Mouse (Mus musculus): ENCODE data around the gene Mknk2. TPM values are rescaled to one million over a fixed set of nuclear protein-coding genes. Genes with fewer than 3 reads are reported as not detected.

Gene Mknk2
- polyA plus RNA-seq, 2 experiments = 93.0 to 108 TPM

- no peak for TF ChIP-seq POLR2A (IDR thresholded peaks at IDR 0.05; ENCODE audit: borderline replicate concordance, extremely low read depth, insufficient read depth, insufficient read length)
- Histone ChIP-seq H3K27me3 (ENCODE audit: control insufficient read depth, insufficient read depth, low read length) (no peaks in the 10 kb centered on the region), H3K4me3 (replicated peaks; ENCODE audit: low read length) (peak overlapping the region; percentile 85), H3K4me1 (ENCODE audit: control insufficient read depth, insufficient read depth, low read length) (peaks cover 13% of the 10 kb centered on the region), H3K36me3 (ENCODE audit: control insufficient read depth, insufficient read depth, low read length) (no peaks in the 10 kb centered on the region), H3K9me3 (ENCODE audit: control insufficient read depth, low read length) (no peaks in the 10 kb centered on the region), H3K4me2 (replicated peaks; ENCODE audit: low read depth, low read length, severe bottlenecking) (peak overlapping the region; percentile 94), H3K27ac (replicated peaks; ENCODE audit: low read depth, low read length) (peak overlapping the region; percentile 71), H3K9ac (ENCODE audit: low read depth, low read length, severe bottlenecking) (peak overlapping the region; percentile 85)
- DNase-seq (ENCODE audit: low spot score) (peak; percentile 35), ATAC-seq (ENCODE audit: low FRiP score, low read depth) (no peak)
- WGBS = 10% methylated on average over 15 of the region's 15 CpGs
These were observed 54.3 kb downstream of the Mknk2 start for GRCm38 (mm10) chr10:80623457-80624191.

GRCm38 (mm10) chr10:80622661-80623456, 55.1 kb downstream of the Mknk2 start, which contains the start of gene Csnk1g2:
Csnk1g2 (plus strand) TSS chr10:80622838.
- peak within 1 kb of the TSS; percentile 94 for H3K4me2 ChIP-seq (replicated peaks; ENCODE audit: low read depth, low read length, severe bottlenecking)
- peak within 1 kb of the TSS; percentile 85 for H3K9ac ChIP-seq (ENCODE audit: low read depth, low read length, severe bottlenecking)
- H3K27me3 ChIP-seq (ENCODE audit: control insufficient read depth, insufficient read depth, low read length) = no peaks in the 10 kb centered on the region
- peak; percentile 11 for DNase-seq (ENCODE audit: low spot score)
- ATAC-seq (ENCODE audit: low FRiP score, low read depth) = peak; percentile 1; the same call in 1 of the 2 replicates
- H3K9me3 ChIP-seq (ENCODE audit: control insufficient read depth, low read length) = no peaks in the 10 kb centered on the region
- TF ChIP-seq POLR2A (IDR thresholded peaks at IDR 0.05; ENCODE audit: borderline replicate concordance, extremely low read depth, insufficient read depth, insufficient read length) = no peak
- H3K27ac ChIP-seq (replicated peaks; ENCODE audit: low read depth, low read length) = peak within 1 kb of the TSS; percentile 86
- H3K4me1 ChIP-seq (ENCODE audit: control insufficient read depth, insufficient read depth, low read length) = peaks cover 13% of the 10 kb centered on the region
- peak within 1 kb of the TSS; percentile 85 for H3K4me3 ChIP-seq (replicated peaks; ENCODE audit: low read length)
- WGBS = 2% methylated on average over 63 of the region's 85 CpGs
- H3K36me3 ChIP-seq (ENCODE audit: control insufficient read depth, insufficient read depth, low read length) = no peaks in the 10 kb centered on the region

GRCm38 (mm10) chr10:80621940-80622660, 55.8 kb downstream of the Mknk2 start:
- no peaks in the 10 kb centered on the region for H3K9me3 ChIP-seq (ENCODE audit: control insufficient read depth, low read length)
- H3K27ac ChIP-seq (replicated peaks; ENCODE audit: low read depth, low read length) = peak overlapping the region; percentile 86
- no peak for TF ChIP-seq POLR2A (IDR thresholded peaks at IDR 0.05; ENCODE audit: borderline replicate concordance, extremely low read depth, insufficient read depth, insufficient read length)
- H3K4me3 ChIP-seq (replicated peaks; ENCODE audit: low read length) = peak overlapping the region; percentile 85
- ATAC-seq (ENCODE audit: low FRiP score, low read depth) (peak; percentile 96), DNase-seq (ENCODE audit: low spot score) (peak; percentile 100)
- peak overlapping the region; percentile 94 for H3K4me2 ChIP-seq (replicated peaks; ENCODE audit: low read depth, low read length, severe bottlenecking)
- WGBS = under 1% methylated on average over 64 of the region's 64 CpGs
- peaks cover 13% of the 10 kb centered on the region for H3K4me1 ChIP-seq (ENCODE audit: control insufficient read depth, insufficient read depth, low read length)
- peak overlapping the region; percentile 85 for H3K9ac ChIP-seq (ENCODE audit: low read depth, low read length, severe bottlenecking)
- no peaks in the 10 kb centered on the region for H3K36me3 ChIP-seq (ENCODE audit: control insufficient read depth, insufficient read depth, low read length)
- H3K27me3 ChIP-seq (ENCODE audit: control insufficient read depth, insufficient read depth, low read length) = no peaks in the 10 kb centered on the region

- WGBS = 2% methylated on average over 9 of the region's 9 CpGs
- H3K27ac ChIP-seq (replicated peaks; ENCODE audit: low read depth, low read length) = peak overlapping the region; percentile 86; the same call in 1 of the 2 replicates
- no peak for ATAC-seq (ENCODE audit: low FRiP score, low read depth)
- TF ChIP-seq POLR2A (IDR thresholded peaks at IDR 0.05; ENCODE audit: borderline replicate concordance, extremely low read depth, insufficient read depth, insufficient read length) = no peak
- H3K4me3 ChIP-seq (replicated peaks; ENCODE audit: low read length) = peak overlapping the region; percentile 85
- peaks cover 13% of the 10 kb centered on the region for H3K4me1 ChIP-seq (ENCODE audit: control insufficient read depth, insufficient read depth, low read length)
- H3K36me3 ChIP-seq (ENCODE audit: control insufficient read depth, insufficient read depth, low read length) = 0 out of 2 replicates have a peak, but pooled peaks cover under 1% of the 10 kb centered on the region
- DNase-seq (ENCODE audit: low spot score) = no peak
- H3K4me2 ChIP-seq (replicated peaks; ENCODE audit: low read depth, low read length, severe bottlenecking) = peak overlapping the region; percentile 72
- H3K27me3 ChIP-seq (ENCODE audit: control insufficient read depth, insufficient read depth, low read length) = no peaks in the 10 kb centered on the region
- no peaks in the 10 kb centered on the region for H3K9me3 ChIP-seq (ENCODE audit: control insufficient read depth, low read length)
- peak overlapping the region; percentile 50 for H3K9ac ChIP-seq (ENCODE audit: low read depth, low read length, severe bottlenecking)
These were observed 56.3 kb downstream of the Mknk2 start for GRCm38 (mm10) chr10:80621690-80621939.
